Mouse (Mus musculus): ENCODE results near the gene Uqcc1. TPM values are rescaled to one million over a fixed set of nuclear protein-coding genes. Genes with fewer than 3 reads are reported as not detected.

The Uqcc1 gene
- polyA plus RNA-seq, 1 experiment = 4.5 TPM

- TF ChIP-seq GATA1 (IDR thresholded peaks at IDR 0.05; ENCODE audit: low read length) = no peak
Measured at GRCm38 (mm10) chr2:155838961-155839360, 91.1 kb downstream of the Uqcc1 start.

- no peak for TF ChIP-seq GATA1 (IDR thresholded peaks at IDR 0.05; ENCODE audit: low read length)
Measured at GRCm38 (mm10) chr2:155837961-155838360, 92.1 kb downstream of the Uqcc1 start.

GRCm38 (mm10) chr2:155834732-155835131, 95.4 kb downstream of the Uqcc1 start, which contains the start of gene Fam83c:
Gene Fam83c, minus strand, starts transcription at chr2:155834854.
- no peak for TF ChIP-seq GATA1 (IDR thresholded peaks at IDR 0.05; ENCODE audit: low read length)

GRCm38 (mm10) chr2:155831302-155831701, 98.8 kb downstream of the Uqcc1 start:
- TF ChIP-seq GATA1 (IDR thresholded peaks at IDR 0.05; ENCODE audit: low read length) = no peak

GRCm38 (mm10) chr2:155830841-155831240, 99.3 kb downstream of the Uqcc1 start:
- TF ChIP-seq GATA1 (IDR thresholded peaks at IDR 0.05; ENCODE audit: low read length) = no peak

GRCm38 (mm10) chr2:155826630-155827424, 103.3 kb downstream of the Uqcc1 start, which contains the start of gene Eif6:
Gene Eif6, minus strand, starts transcription at chr2:155826925.
- TF ChIP-seq GATA1 (IDR thresholded peaks at IDR 0.05; ENCODE audit: low read length) = no peak

- no peak for TF ChIP-seq GATA1 (IDR thresholded peaks at IDR 0.05; ENCODE audit: low read length)
Measured at GRCm38 (mm10) chr2:155825904-155826629, 104.0 kb downstream of the Uqcc1 start.

- no peak for TF ChIP-seq GATA1 (IDR thresholded peaks at IDR 0.05; ENCODE audit: low read length)
Measured at GRCm38 (mm10) chr2:155823722-155824121, 106.4 kb downstream of the Uqcc1 start.

GRCm38 (mm10) chr2:155820779-155821178, 109.3 kb downstream of the Uqcc1 start:
- TF ChIP-seq GATA1 (IDR thresholded peaks at IDR 0.05; ENCODE audit: low read length) = no peak

GRCm38 (mm10) chr2:155819449-155820251, 110.5 kb downstream of the Uqcc1 start:
- no peak for TF ChIP-seq GATA1 (IDR thresholded peaks at IDR 0.05; ENCODE audit: low read length)

- no peak for TF ChIP-seq GATA1 (IDR thresholded peaks at IDR 0.05; ENCODE audit: low read length)
Measured at GRCm38 (mm10) chr2:155819392-155819448, 110.9 kb downstream of the Uqcc1 start, which contains the start of gene BC029722. Gene BC029722, minus strand, starts transcription at chr2:155819426.

GRCm38 (mm10) chr2:155818596-155819391, 111.3 kb downstream of the Uqcc1 start:
- no peak for TF ChIP-seq GATA1 (IDR thresholded peaks at IDR 0.05; ENCODE audit: low read length)

GRCm38 (mm10) chr2:155817301-155818245, 112.5 kb downstream of the Uqcc1 start:
- TF ChIP-seq GATA1 (IDR thresholded peaks at IDR 0.05; ENCODE audit: low read length) = no peak

- no peak for TF ChIP-seq GATA1 (IDR thresholded peaks at IDR 0.05; ENCODE audit: low read length)
Measured at GRCm38 (mm10) chr2:155816179-155816578, 113.9 kb downstream of the Uqcc1 start.

Data from G1E-ER4 (cell line).